Mouse (Mus musculus): ENCODE results near the gene Erbin. TPM values are rescaled to one million over a fixed set of nuclear protein-coding genes. Genes with fewer than 3 reads are reported as not detected.

Erbin gene
- total and polyA plus RNA-seq, 2 experiments from 2014 or later: 8.5 to 32.5 TPM

DNA sequence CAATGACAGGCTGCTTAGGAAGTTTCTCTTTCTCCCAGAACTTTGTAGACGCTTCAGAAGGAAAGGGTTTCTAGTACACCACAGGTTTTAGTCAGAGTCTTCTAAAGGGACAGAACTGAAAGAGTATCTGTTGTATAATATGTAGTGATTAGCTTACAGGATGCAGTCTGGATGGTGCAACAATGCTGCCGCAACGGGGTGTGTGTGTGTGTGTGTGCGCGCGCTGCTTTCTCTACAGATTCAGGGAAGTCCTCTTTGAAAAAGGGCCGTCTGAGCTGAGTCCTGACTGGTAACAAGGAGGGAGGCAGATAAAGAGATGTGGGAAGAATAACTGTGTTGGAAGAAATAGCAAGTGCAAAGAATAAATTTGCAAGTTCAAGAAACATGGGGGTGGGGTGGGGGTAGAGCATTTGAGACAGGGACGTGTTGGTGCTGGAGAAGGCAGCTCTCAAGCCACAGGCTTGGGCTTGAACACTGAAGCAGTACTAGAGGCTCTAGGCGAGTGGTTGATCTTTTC, 38.4 kb upstream of the Erbin start:
- DNase-seq (ENCODE audit: low spot score): no peak
- Histone ChIP-seq H3K36me3 (ENCODE audit: insufficient read depth, low read length) (no peaks in the 10 kb centered on the region), H3K27me3 (ENCODE audit: insufficient read depth, low read length) (no peaks in the 10 kb centered on the region), H3K4me2 (ENCODE audit: low read depth, low read length) (no peak overlapping the region), H3K9me3 (ENCODE audit: low read length) (no peaks in the 10 kb centered on the region), H3K27ac (no peak overlapping the region), H3K9ac (replicated peaks; ENCODE audit: low read length) (no peak overlapping the region), H3K4me1 (ENCODE audit: insufficient read depth, low read length) (no peaks in the 10 kb centered on the region), H3K4me3 (ENCODE audit: low read length) (no peak overlapping the region)
- ATAC-seq: no peak
- no peak for TF ChIP-seq CTCF (IDR thresholded peaks at IDR 0.05; ENCODE audit: low read depth)
- 82% methylated on average over 9 of the region's 9 CpGs for WGBS

- Histone ChIP-seq H3K4me2 (ENCODE audit: low read depth, low read length) (no peak overlapping the region), H3K27ac (no peak overlapping the region), H3K4me3 (ENCODE audit: low read length) (no peak overlapping the region), H3K27me3 (ENCODE audit: insufficient read depth, low read length) (no peaks in the 10 kb centered on the region), H3K36me3 (ENCODE audit: insufficient read depth, low read length) (no peaks in the 10 kb centered on the region), H3K9me3 (ENCODE audit: low read length) (no peaks in the 10 kb centered on the region), H3K9ac (replicated peaks; ENCODE audit: low read length) (no peak overlapping the region), H3K4me1 (ENCODE audit: insufficient read depth, low read length) (no peaks in the 10 kb centered on the region)
- ATAC-seq: no peak
- WGBS: 80% methylated on average over 8 of the region's 8 CpGs
- no peak for DNase-seq (ENCODE audit: low spot score)
- TF ChIP-seq CTCF (IDR thresholded peaks at IDR 0.05; ENCODE audit: low read depth): no peak
Measured at GRCm38 (mm10) chr13:103957175-103957940, 37.0 kb upstream of the Erbin start.

DNA sequence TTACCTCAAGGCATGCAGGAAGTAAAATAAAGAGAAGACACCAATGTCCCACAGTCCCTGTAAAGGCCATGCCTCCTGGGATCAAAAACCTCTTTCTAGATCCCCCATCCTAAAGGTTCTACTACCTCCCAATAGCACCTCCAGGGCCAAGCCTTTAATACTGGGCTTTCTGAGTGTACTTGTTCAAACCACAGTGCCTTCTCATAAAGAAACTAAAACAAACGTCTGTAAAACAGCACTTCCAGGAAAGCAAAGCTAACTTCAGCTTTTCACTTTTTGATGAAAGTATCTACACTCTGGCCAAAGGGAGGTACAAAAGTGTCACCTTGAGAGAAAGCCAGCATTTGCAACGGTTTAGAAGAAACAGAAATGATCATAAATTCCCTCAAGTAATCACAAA, 35.3 kb upstream of the Erbin start:
- Histone ChIP-seq H3K4me2 (ENCODE audit: low read depth, low read length) (no peak overlapping the region), H3K9ac (replicated peaks; ENCODE audit: low read length) (no peak overlapping the region), H3K9me3 (ENCODE audit: low read length) (no peaks in the 10 kb centered on the region), H3K4me3 (ENCODE audit: low read length) (no peak overlapping the region), H3K27ac (no peak overlapping the region), H3K36me3 (ENCODE audit: insufficient read depth, low read length) (no peaks in the 10 kb centered on the region), H3K4me1 (ENCODE audit: insufficient read depth, low read length) (no peaks in the 10 kb centered on the region), H3K27me3 (ENCODE audit: insufficient read depth, low read length) (no peaks in the 10 kb centered on the region)
- no peak for ATAC-seq
- TF ChIP-seq CTCF (IDR thresholded peaks at IDR 0.05; ENCODE audit: low read depth): no peak
- no peak for DNase-seq (ENCODE audit: low spot score)
- 61% methylated on average over 2 of the region's 2 CpGs for WGBS

GRCm38 (mm10) chr13:103951393-103951792, 31.1 kb upstream of the Erbin start:
- H3K9me3 ChIP-seq (ENCODE audit: low read length): no peaks in the 10 kb centered on the region
- ATAC-seq: no peak
- no peak overlapping the region for H3K9ac ChIP-seq (replicated peaks; ENCODE audit: low read length)
- H3K36me3 ChIP-seq (ENCODE audit: insufficient read depth, low read length): no peaks in the 10 kb centered on the region
- H3K27ac ChIP-seq: no peak overlapping the region
- WGBS: 88% methylated on average over 7 of the region's 7 CpGs
- H3K4me2 ChIP-seq (ENCODE audit: low read depth, low read length): no peak overlapping the region
- no peaks in the 10 kb centered on the region for H3K4me1 ChIP-seq (ENCODE audit: insufficient read depth, low read length)
- no peak for TF ChIP-seq CTCF (IDR thresholded peaks at IDR 0.05; ENCODE audit: low read depth)
- DNase-seq (ENCODE audit: low spot score): no peak
- H3K4me3 ChIP-seq (ENCODE audit: low read length): no peak overlapping the region
- H3K27me3 ChIP-seq (ENCODE audit: insufficient read depth, low read length): no peaks in the 10 kb centered on the region

- H3K4me3 ChIP-seq (ENCODE audit: low read length): no peak overlapping the region
- no peak overlapping the region for H3K4me2 ChIP-seq (ENCODE audit: low read depth, low read length)
- no peaks in the 10 kb centered on the region for H3K36me3 ChIP-seq (ENCODE audit: insufficient read depth, low read length)
- 84% methylated on average over 2 of the region's 2 CpGs for WGBS
- no peak for ATAC-seq
- H3K27ac ChIP-seq: no peak overlapping the region
- no peak for TF ChIP-seq CTCF (IDR thresholded peaks at IDR 0.05; ENCODE audit: low read depth)
- H3K27me3 ChIP-seq (ENCODE audit: insufficient read depth, low read length): no peaks in the 10 kb centered on the region
- no peak for DNase-seq (ENCODE audit: low spot score)
- no peaks in the 10 kb centered on the region for H3K9me3 ChIP-seq (ENCODE audit: low read length)
- no peak overlapping the region for H3K9ac ChIP-seq (replicated peaks; ENCODE audit: low read length)
- no peaks in the 10 kb centered on the region for H3K4me1 ChIP-seq (ENCODE audit: insufficient read depth, low read length)
Measured at GRCm38 (mm10) chr13:103940796-103941195, 20.5 kb upstream of the Erbin start.

- WGBS: 42% methylated on average over 6 of the region's 6 CpGs
- Histone ChIP-seq H3K27me3 (ENCODE audit: insufficient read depth, low read length) (no peaks in the 10 kb centered on the region), H3K4me3 (ENCODE audit: low read length) (no peak overlapping the region), H3K9ac (replicated peaks; ENCODE audit: low read length) (no peak overlapping the region), H3K27ac (no peak overlapping the region), H3K9me3 (ENCODE audit: low read length) (no peaks in the 10 kb centered on the region), H3K36me3 (ENCODE audit: insufficient read depth, low read length) (no peaks in the 10 kb centered on the region), H3K4me2 (ENCODE audit: low read depth, low read length) (no peak overlapping the region), H3K4me1 (ENCODE audit: insufficient read depth, low read length) (0 out of 2 replicates have a peak, but pooled peaks cover 3% of the 10 kb centered on the region)
- ATAC-seq (no peak), DNase-seq (ENCODE audit: low spot score) (peak; percentile 36)
- no peak for TF ChIP-seq CTCF (IDR thresholded peaks at IDR 0.05; ENCODE audit: low read depth)
Measured at GRCm38 (mm10) chr13:103924586-103924985, 4.3 kb upstream of the Erbin start.
